Mouse (Mus musculus): Measurements from ENCODE around the gene Pelp1. TPM values are rescaled to one million over a fixed set of nuclear protein-coding genes. Genes with fewer than 3 reads are reported as not detected.

Gene Pelp1
- polyA plus RNA-seq (2015; fragmentation: Nextera tagmentation; extraction: Ambion mirVana) = 32.0 and 32.2 TPM in 2 replicates

DNA sequence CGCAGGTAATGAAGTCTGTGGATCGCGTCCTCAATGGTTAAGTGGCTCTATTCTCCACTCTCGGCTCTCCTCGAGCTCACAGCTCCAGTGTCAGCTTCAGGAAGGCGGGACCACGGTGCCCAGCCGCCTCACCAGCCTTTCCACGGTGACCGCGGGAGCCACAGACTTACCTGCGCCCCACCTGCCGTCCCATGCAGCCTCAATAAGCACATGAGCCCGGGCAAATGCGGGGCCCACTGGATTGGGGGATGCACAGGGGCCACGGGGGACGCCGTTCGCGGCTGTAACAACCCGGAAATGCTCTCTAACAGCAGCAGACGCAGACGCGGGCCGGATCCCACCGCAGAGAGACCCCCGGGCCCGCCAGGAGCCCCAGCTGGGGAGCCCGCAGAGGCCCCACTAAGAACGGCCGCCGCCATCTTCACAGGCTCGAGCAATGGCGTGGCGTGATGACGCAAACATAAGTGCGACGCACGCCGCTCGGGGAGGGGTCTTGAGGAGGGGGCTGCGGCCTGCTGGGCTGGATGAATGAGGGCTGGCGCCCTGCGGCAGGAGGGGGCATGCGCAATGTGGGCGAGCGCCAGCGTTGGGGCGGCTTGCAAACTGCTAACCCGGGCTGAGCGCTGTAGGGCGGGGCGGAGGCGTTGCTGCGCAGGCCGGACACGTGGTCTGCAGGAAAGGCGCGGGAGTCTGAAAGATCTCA lies at the start of gene Pelp1:
TSS of gene Pelp1 (minus strand) at position 438 of the 703 bp plus-strand sequence.
- under 1% methylated on average over 59 of the region's 59 CpGs for WGBS
- Histone ChIP-seq H3K36me3 (ENCODE audit: control insufficient read depth, insufficient read depth, low read length) (no peaks in the 10 kb centered on the region), H3K4me3 (replicated peaks; ENCODE audit: low read length) (peak within 1 kb of the TSS; percentile 98), H3K9me3 (replicated peaks; ENCODE audit: control insufficient read depth, low read length) (no peaks in the 10 kb centered on the region), H3K9ac (ENCODE audit: low read length) (peak within 1 kb of the TSS; percentile 99), H3K27me3 (ENCODE audit: control insufficient read depth, insufficient read depth, low read length) (peaks cover 3% of the 10 kb centered on the region; the same call in 1 of the 2 replicates), H3K4me2 (ENCODE audit: low read depth, low read length) (peak within 1 kb of the TSS; percentile 81), H3K4me1 (ENCODE audit: control insufficient read depth, insufficient read depth, low read length) (peaks cover 16% of the 10 kb centered on the region), H3K27ac (ENCODE audit: low read length) (peak within 1 kb of the TSS; percentile 81)
- peak; percentile 97 for ATAC-seq (ENCODE audit: insufficient read depth, low FRiP score)

DNA sequence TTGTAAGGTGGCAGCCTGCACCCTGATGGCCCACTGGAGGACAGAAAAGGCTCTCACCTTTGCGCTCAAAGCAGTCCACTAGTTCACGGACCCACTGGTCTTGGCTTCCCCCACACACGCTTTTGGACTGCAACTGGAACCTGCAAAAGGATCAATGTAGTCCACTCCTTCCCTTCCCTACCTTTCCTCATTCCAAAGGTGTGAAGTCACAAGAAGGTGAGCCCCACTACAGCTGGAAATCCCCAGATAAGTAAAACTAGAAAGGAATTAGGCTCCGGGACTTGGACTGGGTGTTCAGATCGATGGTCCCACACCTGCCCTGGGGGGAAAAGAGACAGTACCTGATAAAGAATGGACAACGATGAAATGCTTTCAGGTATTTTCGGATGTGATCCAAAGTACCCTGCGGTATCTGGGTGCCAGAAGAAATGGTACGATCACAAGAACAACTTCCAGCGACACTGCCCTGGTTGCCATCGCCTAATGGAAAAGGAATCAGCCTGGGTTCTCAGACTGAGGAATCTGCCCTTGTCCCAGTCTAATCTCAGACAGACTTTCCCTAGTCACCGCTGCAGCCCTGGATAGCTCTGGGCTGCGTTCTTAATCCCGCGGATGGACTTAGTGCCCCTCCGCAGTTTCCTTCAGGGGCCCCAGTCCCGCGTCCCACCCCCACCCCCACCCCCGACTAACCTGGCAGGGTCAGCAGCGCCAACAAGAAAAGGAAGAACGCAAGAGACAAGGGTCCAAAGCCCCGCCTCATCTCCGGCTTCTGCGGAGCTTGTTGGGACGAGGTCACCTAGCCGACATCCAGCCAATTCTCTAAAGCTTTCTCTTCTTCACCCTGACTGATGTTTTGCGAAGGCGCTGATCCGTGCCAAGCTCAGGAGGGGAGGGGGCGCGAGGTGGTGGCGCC lies 49.1 kb upstream of the Pelp1 start, which contains the start of gene Zmynd15:
TSS of gene Zmynd15 (plus strand) at position 746 of the 913 bp plus-strand sequence.
- peak within 1 kb of the TSS; percentile 99 for H3K4me2 ChIP-seq (ENCODE audit: low read depth, low read length)
- H3K27ac ChIP-seq (ENCODE audit: low read length) = no peak within 1 kb of the TSS
- WGBS = 14% methylated on average over 32 of the region's 32 CpGs
- ATAC-seq (ENCODE audit: insufficient read depth, low FRiP score) = no peak
- H3K36me3 ChIP-seq (ENCODE audit: control insufficient read depth, insufficient read depth, low read length) = no peaks in the 10 kb centered on the region; the same call in 1 of the 2 replicates
- H3K27me3 ChIP-seq (ENCODE audit: control insufficient read depth, insufficient read depth, low read length) = peaks cover 3% of the 10 kb centered on the region
- peaks cover 12% of the 10 kb centered on the region for H3K4me1 ChIP-seq (ENCODE audit: control insufficient read depth, insufficient read depth, low read length)
- peak within 1 kb of the TSS; percentile 73 for H3K4me3 ChIP-seq (replicated peaks; ENCODE audit: low read length)
- no peaks in the 10 kb centered on the region for H3K9me3 ChIP-seq (replicated peaks; ENCODE audit: control insufficient read depth, low read length)
- peak within 1 kb of the TSS; percentile 79 for H3K9ac ChIP-seq (ENCODE audit: low read length)

DNA sequence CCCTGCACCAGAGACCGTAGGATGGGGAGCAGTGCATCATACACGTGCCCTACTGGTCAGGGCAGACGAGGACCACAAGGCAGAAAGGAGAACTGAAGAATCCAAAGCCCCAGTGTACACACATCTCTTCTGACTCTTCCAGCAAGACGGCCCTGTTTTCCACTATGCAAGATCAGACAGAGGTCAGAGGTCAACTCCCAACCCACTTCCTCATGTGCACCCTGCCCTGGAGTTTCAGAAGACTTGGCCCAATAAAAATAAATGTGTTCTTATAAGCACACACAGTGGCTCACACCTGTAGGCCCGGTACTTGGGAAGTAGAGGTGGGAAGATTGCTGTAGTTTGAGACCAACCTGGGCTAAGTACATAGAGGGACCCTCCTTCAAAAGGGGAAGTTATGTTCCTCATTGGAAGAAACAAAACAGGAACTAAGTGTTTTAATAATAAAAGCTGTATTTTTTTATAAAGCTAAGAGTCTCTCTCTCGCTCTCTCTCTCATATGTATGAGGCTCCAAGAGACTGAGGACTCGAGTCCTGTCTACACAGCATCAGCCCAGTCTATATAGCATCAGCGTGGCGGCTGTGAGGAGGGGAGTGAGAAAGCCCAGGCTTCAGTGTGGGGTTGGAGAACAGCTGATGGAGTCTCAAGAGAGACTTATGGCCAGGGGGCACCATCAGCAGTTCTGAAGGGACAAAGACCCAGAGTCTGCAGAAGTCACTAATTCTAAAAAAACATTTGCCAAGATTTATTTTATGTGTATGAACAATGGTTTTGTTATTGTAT lies 43.6 kb upstream of the Pelp1 start:
- ATAC-seq (ENCODE audit: insufficient read depth, low FRiP score) = no peak
- no peak overlapping the region for H3K4me3 ChIP-seq (replicated peaks; ENCODE audit: low read length)
- H3K4me2 ChIP-seq (ENCODE audit: low read depth, low read length) = peak overlapping the region; percentile 59; the same call in 1 of the 2 replicates
- H3K36me3 ChIP-seq (ENCODE audit: control insufficient read depth, insufficient read depth, low read length) = no peaks in the 10 kb centered on the region; the same call in 1 of the 2 replicates
- H3K4me1 ChIP-seq (ENCODE audit: control insufficient read depth, insufficient read depth, low read length) = peaks cover 9% of the 10 kb centered on the region
- 82% methylated on average over 9 of the region's 9 CpGs for WGBS
- no peaks in the 10 kb centered on the region for H3K9me3 ChIP-seq (replicated peaks; ENCODE audit: control insufficient read depth, low read length)
- no peaks in the 10 kb centered on the region for H3K27me3 ChIP-seq (ENCODE audit: control insufficient read depth, insufficient read depth, low read length)
- H3K9ac ChIP-seq (ENCODE audit: low read length) = no peak overlapping the region
- H3K27ac ChIP-seq (ENCODE audit: low read length) = no peak overlapping the region

DNA sequence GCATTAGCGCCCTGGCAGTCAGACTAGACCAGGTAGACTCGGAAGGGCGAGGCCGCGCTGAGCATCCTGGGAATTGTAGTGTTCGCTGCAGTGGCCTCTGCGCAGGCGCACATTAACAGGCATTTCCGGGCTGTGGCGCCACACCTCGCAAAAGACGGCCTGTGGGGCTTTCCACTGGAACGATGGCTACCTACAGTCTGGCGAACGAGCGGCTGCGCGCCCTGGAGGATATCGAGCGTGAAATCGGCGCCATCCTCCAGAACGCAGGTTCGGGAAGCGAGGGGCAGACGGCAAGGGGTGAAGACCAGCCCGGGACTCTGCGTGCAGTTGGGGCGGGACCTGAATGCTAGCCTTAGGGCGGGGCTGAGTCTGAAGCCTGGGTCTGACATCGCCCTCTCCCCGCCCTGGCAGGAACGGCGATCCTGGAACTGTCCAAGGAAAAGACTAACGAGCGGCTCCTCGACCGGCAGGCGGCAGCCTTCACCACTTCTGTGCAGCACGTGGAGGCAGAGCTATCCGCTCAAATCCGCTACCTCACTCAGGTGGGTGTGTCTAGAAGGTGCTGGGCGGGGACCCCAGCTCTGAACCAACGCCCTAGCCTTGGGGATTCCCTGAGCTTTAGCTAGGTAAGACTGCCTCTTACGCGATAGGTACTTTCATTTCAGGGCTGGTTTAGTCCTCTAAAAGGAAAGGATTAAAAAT lies 42.1 kb upstream of the Pelp1 start, which contains the start of gene Med11:
TSS of gene Med11 (plus strand) at position 123 of the 702 bp plus-strand sequence.
- peak within 1 kb of the TSS; percentile 85 for H3K9ac ChIP-seq (ENCODE audit: low read length)
- ATAC-seq (ENCODE audit: insufficient read depth, low FRiP score) = peak; percentile 99
- peaks cover 9% of the 10 kb centered on the region for H3K4me1 ChIP-seq (ENCODE audit: control insufficient read depth, insufficient read depth, low read length)
- WGBS = 0% methylated on average over 46 of the region's 46 CpGs
- peak within 1 kb of the TSS; percentile 65 for H3K4me3 ChIP-seq (replicated peaks; ENCODE audit: low read length)
- peak within 1 kb of the TSS; percentile 59 for H3K4me2 ChIP-seq (ENCODE audit: low read depth, low read length)
- no peaks in the 10 kb centered on the region for H3K9me3 ChIP-seq (replicated peaks; ENCODE audit: control insufficient read depth, low read length)
- peak within 1 kb of the TSS; percentile 99 for H3K27ac ChIP-seq (ENCODE audit: low read length)
- no peaks in the 10 kb centered on the region; the same call in 1 of the 2 replicates for H3K36me3 ChIP-seq (ENCODE audit: control insufficient read depth, insufficient read depth, low read length)
- no peaks in the 10 kb centered on the region for H3K27me3 ChIP-seq (ENCODE audit: control insufficient read depth, insufficient read depth, low read length)

DNA sequence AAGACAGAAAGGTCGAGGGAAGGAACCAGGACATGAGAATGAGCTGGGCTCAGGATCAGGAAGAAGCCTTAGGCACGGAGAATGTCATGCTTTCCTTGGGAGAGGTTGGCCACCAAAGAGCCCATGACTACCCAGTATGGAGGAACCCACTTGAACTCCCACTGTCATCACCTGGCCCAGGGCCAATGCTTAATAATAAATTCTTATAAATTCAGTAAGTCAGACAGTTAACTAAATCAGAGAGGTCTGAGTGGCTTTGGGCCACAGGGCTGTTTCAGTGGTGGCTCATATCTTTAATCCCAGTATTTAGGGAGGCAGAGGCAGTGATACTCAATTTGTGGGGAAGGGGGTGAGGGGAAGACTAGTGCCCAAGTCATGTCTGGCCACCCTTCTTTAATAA lies 41.1 kb upstream of the Pelp1 start:
- Histone ChIP-seq H3K36me3 (ENCODE audit: control insufficient read depth, insufficient read depth, low read length) (no peaks in the 10 kb centered on the region; the same call in 1 of the 2 replicates), H3K27ac (ENCODE audit: low read length) (no peak overlapping the region), H3K9me3 (replicated peaks; ENCODE audit: control insufficient read depth, low read length) (no peaks in the 10 kb centered on the region), H3K4me3 (replicated peaks; ENCODE audit: low read length) (no peak overlapping the region), H3K4me1 (ENCODE audit: control insufficient read depth, insufficient read depth, low read length) (peaks cover 9% of the 10 kb centered on the region), H3K4me2 (ENCODE audit: low read depth, low read length) (peak overlapping the region; percentile 59; the same call in 1 of the 2 replicates), H3K9ac (ENCODE audit: low read length) (no peak overlapping the region), H3K27me3 (ENCODE audit: control insufficient read depth, insufficient read depth, low read length) (no peaks in the 10 kb centered on the region)
- no peak for ATAC-seq (ENCODE audit: insufficient read depth, low FRiP score)
- 83% methylated on average over 2 of the region's 2 CpGs for WGBS

DNA sequence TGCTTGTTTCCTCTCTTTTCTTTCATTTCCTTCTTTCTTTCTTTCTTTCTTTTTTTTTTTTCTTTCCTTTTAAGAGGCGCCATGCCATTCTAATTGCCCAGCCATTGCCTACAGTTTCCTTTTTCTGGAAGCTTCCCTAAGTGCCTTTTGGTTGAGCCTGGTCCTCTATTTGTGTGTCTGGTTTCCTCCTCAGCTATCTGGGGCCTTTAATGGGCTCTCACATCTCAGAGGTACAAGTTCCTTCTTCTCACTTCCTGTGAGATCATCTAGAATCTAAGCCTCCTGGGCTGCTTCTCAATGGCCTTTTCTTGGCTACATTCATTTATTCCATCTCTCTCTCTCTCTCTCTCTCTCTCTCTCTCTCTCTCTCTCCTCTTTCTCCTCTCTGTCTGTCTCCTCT lies 37.5 kb upstream of the Pelp1 start:
- Histone ChIP-seq H3K9me3 (replicated peaks; ENCODE audit: control insufficient read depth, low read length) (no peaks in the 10 kb centered on the region), H3K27me3 (ENCODE audit: control insufficient read depth, insufficient read depth, low read length) (no peaks in the 10 kb centered on the region), H3K9ac (ENCODE audit: low read length) (no peak overlapping the region), H3K4me1 (ENCODE audit: control insufficient read depth, insufficient read depth, low read length) (no peaks in the 10 kb centered on the region; the same call in 1 of the 2 replicates), H3K4me3 (replicated peaks; ENCODE audit: low read length) (no peak overlapping the region), H3K27ac (ENCODE audit: low read length) (no peak overlapping the region), H3K36me3 (ENCODE audit: control insufficient read depth, insufficient read depth, low read length) (no peaks in the 10 kb centered on the region), H3K4me2 (ENCODE audit: low read depth, low read length) (no peak overlapping the region)
- WGBS = 85% methylated on average over 1 of the region's 1 CpGs
- ATAC-seq (ENCODE audit: insufficient read depth, low FRiP score) = no peak

DNA sequence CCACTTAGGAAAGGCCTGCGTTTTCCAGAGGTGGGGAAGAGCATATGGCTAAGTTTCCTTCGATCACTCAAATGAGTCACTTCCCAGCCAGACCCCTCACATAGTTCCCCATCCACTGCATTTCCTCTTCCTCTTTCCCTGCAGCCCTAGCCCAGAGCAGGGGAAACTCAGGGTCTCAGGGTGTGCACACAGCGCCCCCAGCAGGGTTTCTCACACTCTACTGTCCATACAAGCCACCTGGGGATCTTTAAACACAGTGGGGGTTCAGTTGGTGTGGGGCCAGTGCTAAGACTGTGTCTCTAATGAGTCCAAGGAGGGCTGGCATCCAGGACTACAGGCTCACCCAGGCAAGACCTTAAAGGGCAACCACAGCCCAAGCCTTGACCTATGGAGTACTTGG lies 36.9 kb upstream of the Pelp1 start:
- no peak overlapping the region for H3K4me2 ChIP-seq (ENCODE audit: low read depth, low read length)
- H3K4me3 ChIP-seq (replicated peaks; ENCODE audit: low read length) = no peak overlapping the region
- no peak for ATAC-seq (ENCODE audit: insufficient read depth, low FRiP score)
- no peaks in the 10 kb centered on the region for H3K4me1 ChIP-seq (ENCODE audit: control insufficient read depth, insufficient read depth, low read length)
- no peaks in the 10 kb centered on the region for H3K27me3 ChIP-seq (ENCODE audit: control insufficient read depth, insufficient read depth, low read length)
- WGBS = 36% methylated on average over 3 of the region's 3 CpGs
- no peaks in the 10 kb centered on the region for H3K9me3 ChIP-seq (replicated peaks; ENCODE audit: control insufficient read depth, low read length)
- H3K27ac ChIP-seq (ENCODE audit: low read length) = no peak overlapping the region
- H3K9ac ChIP-seq (ENCODE audit: low read length) = no peak overlapping the region
- no peaks in the 10 kb centered on the region for H3K36me3 ChIP-seq (ENCODE audit: control insufficient read depth, insufficient read depth, low read length)

DNA sequence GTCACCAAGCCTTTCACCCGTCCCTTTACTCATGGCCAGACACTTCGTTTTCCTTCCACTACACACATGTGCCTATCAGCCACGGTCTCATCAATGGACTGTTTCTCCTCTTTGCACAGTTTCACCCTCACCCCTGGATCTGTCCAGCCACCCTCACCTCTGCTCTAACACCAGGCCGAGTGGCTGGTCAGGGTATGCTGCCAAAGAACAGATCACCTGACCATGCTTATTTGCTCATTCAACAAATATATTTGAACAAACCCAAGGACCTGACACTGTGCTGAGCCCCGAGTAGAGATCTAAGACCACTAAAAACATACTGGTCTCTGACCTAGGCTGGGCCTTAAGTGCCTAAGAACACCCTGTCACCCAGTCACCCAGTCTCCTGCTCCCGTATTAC lies 34.8 kb upstream of the Pelp1 start:
- Histone ChIP-seq H3K9me3 (replicated peaks; ENCODE audit: control insufficient read depth, low read length) (no peaks in the 10 kb centered on the region), H3K9ac (ENCODE audit: low read length) (no peak overlapping the region), H3K36me3 (ENCODE audit: control insufficient read depth, insufficient read depth, low read length) (no peaks in the 10 kb centered on the region), H3K4me1 (ENCODE audit: control insufficient read depth, insufficient read depth, low read length) (no peaks in the 10 kb centered on the region), H3K4me3 (replicated peaks; ENCODE audit: low read length) (no peak overlapping the region), H3K27me3 (ENCODE audit: control insufficient read depth, insufficient read depth, low read length) (no peaks in the 10 kb centered on the region), H3K4me2 (ENCODE audit: low read depth, low read length) (no peak overlapping the region), H3K27ac (ENCODE audit: low read length) (no peak overlapping the region)
- ATAC-seq (ENCODE audit: insufficient read depth, low FRiP score) = peak; percentile 41; the same call in 1 of the 2 replicates
- 54% methylated on average over 6 of the region's 6 CpGs for WGBS
